Mouse (Mus musculus): ENCODE measurements around the gene Iqsec1. TPM values are rescaled to one million over a fixed set of nuclear protein-coding genes. Genes with fewer than 3 reads are reported as not detected.

Gene Iqsec1
- total and polyA plus RNA-seq, 3 experiments, result 17.0 to 90.4 (median 83.5) TPM

GRCm38 (mm10) chr6:90760886-90761285, 227.6 kb downstream of the Iqsec1 start:
- DNase-seq (ENCODE audit: extremely low read depth), result no peak
- in situ Hi-C loops (cut with MboI; ENCODE audit: low pct_ligation_motif_present, low pct_unique_long_range_greater_than_20kb, low sequenced_read_pairs), result no loop called here
- peaks cover 0 to 46% of the 10 kb centered on the region in 2 experiments for H3K36me3 ChIP-seq (replicated peaks in 1 of 2; ENCODE audit: control insufficient read depth in 1 of 2, insufficient read depth in 1 of 2, low read length in 1 of 2)
- peak overlapping the region; percentile 84 for H3K4me2 ChIP-seq (ENCODE audit: insufficient read depth, low read depth, poor library complexity, severe bottlenecking)
- dilution Hi-C loops (cut with MboI; ENCODE audit: extremely low pct_ligation_motif_present, extremely low pct_unique_long_range_greater_than_20kb, low sequenced_read_pairs), result no loop called here
- H3K79me2 ChIP-seq (replicated peaks; ENCODE audit: control insufficient read depth, extremely low read depth, insufficient read depth, poor library complexity, severe bottlenecking), result peaks cover 50% of the 10 kb centered on the region
- H3K9me3 ChIP-seq (replicated peaks; ENCODE audit: low read length), result no peaks in the 10 kb centered on the region
- H3K9ac ChIP-seq (ENCODE audit: insufficient read depth, low read depth), result peak overlapping the region; percentile 47
- H3K4me1 ChIP-seq (ENCODE audit: control insufficient read depth in 1 of 2, insufficient read depth in 2 of 2), result peaks cover 39 to 62% of the 10 kb centered on the region in 2 experiments
- H3K27me3 ChIP-seq (replicated peaks), result no peaks in the 10 kb centered on the region
- TF ChIP-seq ZKSCAN1 (IDR thresholded peaks at IDR 0.05; ENCODE audit: borderline replicate concordance, low read depth, low read length) (no peak), UBTF (IDR thresholded peaks at IDR 0.05; ENCODE audit: low read depth, low read length) (no peak), NRF1 (IDR thresholded peaks at IDR 0.05; ENCODE audit: low read depth, low read length) (no peak), GABPA (IDR thresholded peaks at IDR 0.05; ENCODE audit: insufficient replicate concordance, low read depth, low read length) (no peak), MAZ (IDR thresholded peaks at IDR 0.05; ENCODE audit: low read depth, low read length) (no peak), EP300 (IDR thresholded peaks at IDR 0.05; ENCODE audit: low read length) (no peak), ELF1 (IDR thresholded peaks at IDR 0.05; ENCODE audit: low read depth, low read length) (no peak), CHD1 (IDR thresholded peaks at IDR 0.05; ENCODE audit: low read depth, low read length) (no peak), RAD21 (IDR thresholded peaks at IDR 0.05; ENCODE audit: low read depth, low read length) (no peak), POLR2A (IDR thresholded peaks at IDR 0.05; ENCODE audit: low read depth, low read length) (no peak), HCFC1 (IDR thresholded peaks at IDR 0.05; ENCODE audit: low read depth, low read length) (no peak), ETS1 (conservative IDR thresholded peaks at IDR 0.05; ENCODE audit: low read depth, low read length) (no peak)
- H3K4me3 ChIP-seq (replicated peaks in 1 of 3; ENCODE audit: low read depth in 2 of 3, low read length in 2 of 3, poor library complexity in 1 of 3), result peak overlapping the region; percentile 22 to 96 (median 84)
- H3K27ac ChIP-seq (ENCODE audit: insufficient read depth, low read depth), result peak overlapping the region; percentile 9

DNA sequence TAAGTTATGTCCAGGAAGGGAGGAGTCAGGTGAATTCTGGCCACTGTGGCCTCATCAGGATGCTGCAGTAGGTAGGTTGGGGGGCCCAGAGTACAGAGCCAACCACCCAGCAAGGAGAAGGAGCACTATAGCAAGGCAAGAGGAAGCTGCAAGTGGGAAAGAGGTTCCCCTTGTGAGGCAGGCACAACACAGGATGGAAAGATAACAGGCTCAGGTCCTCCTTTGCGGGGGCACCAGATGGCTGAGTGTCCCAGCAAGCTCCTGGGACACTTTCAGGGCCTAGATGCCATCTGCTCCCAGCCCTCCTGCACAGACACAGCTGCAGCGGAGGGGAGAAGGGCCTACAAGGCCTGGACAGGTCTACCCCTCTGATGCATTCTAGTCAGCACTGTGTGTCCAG, 228.7 kb downstream of the Iqsec1 start:
- H3K79me2 ChIP-seq (replicated peaks; ENCODE audit: control insufficient read depth, extremely low read depth, insufficient read depth, poor library complexity, severe bottlenecking), result peaks cover 61% of the 10 kb centered on the region
- peak overlapping the region in 1 of 3 experiments; percentile 84 for H3K4me3 ChIP-seq (replicated peaks in 1 of 3; ENCODE audit: low read depth in 2 of 3, low read length in 2 of 3, poor library complexity in 1 of 3)
- in situ Hi-C loops (cut with MboI; ENCODE audit: low pct_ligation_motif_present, low pct_unique_long_range_greater_than_20kb, low sequenced_read_pairs), result no loop called here
- dilution Hi-C loops (cut with MboI; ENCODE audit: extremely low pct_ligation_motif_present, extremely low pct_unique_long_range_greater_than_20kb, low sequenced_read_pairs), result no loop called here
- H3K36me3 ChIP-seq (replicated peaks in 1 of 2; ENCODE audit: control insufficient read depth in 1 of 2, insufficient read depth in 1 of 2, low read length in 1 of 2), result peaks cover 0 to 57% of the 10 kb centered on the region in 2 experiments
- H3K4me2 ChIP-seq (ENCODE audit: insufficient read depth, low read depth, poor library complexity, severe bottlenecking), result peak overlapping the region; percentile 84
- TF ChIP-seq BHLHE40 (IDR thresholded peaks at IDR 0.05; ENCODE audit: low read depth, low read length), result no peak
- no peak for TF ChIP-seq GABPA (IDR thresholded peaks at IDR 0.05; ENCODE audit: insufficient replicate concordance, low read depth, low read length)
- TF ChIP-seq ETS1 (conservative IDR thresholded peaks at IDR 0.05; ENCODE audit: low read depth, low read length), result no peak
- TF ChIP-seq NELFE (IDR thresholded peaks at IDR 0.05; ENCODE audit: low read depth, low read length), result no peak
- TF ChIP-seq NRF1 (IDR thresholded peaks at IDR 0.05; ENCODE audit: low read depth, low read length), result no peak
- no peak for TF ChIP-seq UBTF (IDR thresholded peaks at IDR 0.05; ENCODE audit: low read depth, low read length)
- no peak for TF ChIP-seq CHD2 (IDR thresholded peaks at IDR 0.05; ENCODE audit: low read length)
- TF ChIP-seq POLR2A (IDR thresholded peaks at IDR 0.05; ENCODE audit: low read depth, low read length), result no peak
- TF ChIP-seq ELF1 (IDR thresholded peaks at IDR 0.05; ENCODE audit: low read depth, low read length), result no peak
- no peak for TF ChIP-seq ZC3H11A (IDR thresholded peaks at IDR 0.05; ENCODE audit: low read depth, low read length)
- no peak for TF ChIP-seq IRF4 (IDR thresholded peaks at IDR 0.05; ENCODE audit: low read depth, low read length)
- no peak for TF ChIP-seq USF2 (conservative IDR thresholded peaks at IDR 0.05; ENCODE audit: low read depth, low read length)
- no peak for TF ChIP-seq HCFC1 (IDR thresholded peaks at IDR 0.05; ENCODE audit: low read depth, low read length)
- TF ChIP-seq SIN3A (IDR thresholded peaks at IDR 0.05; ENCODE audit: low read length), result no peak
- no peak for TF ChIP-seq E2F4 (IDR thresholded peaks at IDR 0.05; ENCODE audit: insufficient replicate concordance, low read depth, low read length)
- H3K27me3 ChIP-seq (replicated peaks), result no peaks in the 10 kb centered on the region
- DNase-seq (ENCODE audit: extremely low read depth), result no peak
- H3K27ac ChIP-seq (ENCODE audit: insufficient read depth, low read depth), result peak overlapping the region; percentile 41; the same call in 1 of the 2 replicates
- no peaks in the 10 kb centered on the region for H3K9me3 ChIP-seq (replicated peaks; ENCODE audit: low read length)
- no peak overlapping the region; the same call in 1 of the 2 replicates for H3K9ac ChIP-seq (ENCODE audit: insufficient read depth, low read depth)
- peaks cover 40 to 63% of the 10 kb centered on the region in 2 experiments for H3K4me1 ChIP-seq (ENCODE audit: control insufficient read depth in 1 of 2, insufficient read depth in 2 of 2)
